Mouse (Mus musculus) heart, adult 2 months (tissue): Measurements from ENCODE around the gene Pex11b. TPM values are rescaled to one million over a fixed set of nuclear protein-coding genes. Genes with fewer than 3 reads are reported as not detected.

Source experiments
- DNase-seq, 2 experiments: peaks; one replicate each; pipeline ENCODE4 v3.0.0; 2021
- H3K27ac ChIP-seq: fragments of 200-600 bp; 2 replicates; pipeline ENCODE4 v1.8.1; 2022
- H3K27me3 ChIP-seq: fragments of 200-500 bp; 2 replicates; pipeline ENCODE4 v1.6.1; 2012; ENCODE audit warnings: mild to moderate bottlenecking, low read length, inconsistent platforms, mixed read lengths; ENCODE audit not compliant: control insufficient read depth, insufficient read depth
- H3K36me3 ChIP-seq: fragments of 200-500 bp; 2 replicates; pipeline ENCODE4 v1.6.1; 2012; ENCODE audit warnings: low read length, inconsistent platforms; ENCODE audit not compliant: control insufficient read depth, insufficient read depth
- H3K4me1 ChIP-seq: fragments of 200-500 bp; 2 replicates; pipeline ENCODE4 v1.6.1; 2011; ENCODE audit warnings: low read length; ENCODE audit not compliant: control insufficient read depth, insufficient read depth
- H3K4me3 ChIP-seq: fragments of 200-600 bp; 2 replicates; pipeline ENCODE4 v1.8.1; 2022
- H3K79me2 ChIP-seq: fragments of 200-500 bp; replicated peaks from 2 replicates; pipeline ENCODE4 v1.6.1; 2012; ENCODE audit warnings: mild to moderate bottlenecking, inconsistent platforms, low read length, moderate library complexity, mixed read lengths; ENCODE audit not compliant: control insufficient read depth, insufficient read depth
- H3K9ac ChIP-seq: fragments of 200-500 bp; 2 replicates; pipeline ENCODE4 v1.6.1; 2012; ENCODE audit warnings: low read depth, mild to moderate bottlenecking, control low read depth, inconsistent platforms, low read length, mixed read lengths
- CTCF ChIP-seq: fragments of 200-600 bp; IDR thresholded peaks from 2 replicates; pipeline ENCODE4 v1.8.1; 2022; ENCODE audit warnings: antibody characterized with exemption, mild to moderate bottlenecking, moderate library complexity
- EP300 ChIP-seq: fragments of 200-500 bp; IDR thresholded peaks from 2 replicates; pipeline ENCODE4 v1.6.1; 2011; ENCODE audit warnings: low read depth, low read length, control low read depth; ENCODE audit not compliant: insufficient read depth
- POLR2A ChIP-seq: fragments of 200-500 bp; IDR thresholded peaks from 2 replicates; pipeline ENCODE4 v1.6.1; 2011; ENCODE audit warnings: mild to moderate bottlenecking, low read depth, low read length, control low read depth; ENCODE audit not compliant: insufficient read depth
- WGBS: fragments of 180-500 bp; shearing (Covaris S2); methylation state at CpG from one replicate; pipeline ENCODE4 v1.1.7; 2018; 5-methylcytosine and 5-hydroxymethylcytosine counted together
- intact Hi-C: fragments of 180-260 bp; cut with DNase I; formaldehyde crosslinking; loops from one replicate; pipeline ENCODE4 v1.15.1; 2025
- polyA plus RNA-seq: library from polyadenylated mRNA; depleted of rRNA; stranded (reverse); fragments of >200 nt; gene quantifications from 2 replicates; pipeline ENCODE4 v1.2.3, GENCODE M21; 2012
- total RNA-seq, 2 experiments: library from RNA; stranded (reverse); gene quantifications; 2 replicates each; pipeline ENCODE4 v1.2.3; 2021

The Pex11b gene
- total and polyA plus RNA-seq, 3 experiments, result 32.2 to 41.3 (median 36.4) TPM

DNA sequence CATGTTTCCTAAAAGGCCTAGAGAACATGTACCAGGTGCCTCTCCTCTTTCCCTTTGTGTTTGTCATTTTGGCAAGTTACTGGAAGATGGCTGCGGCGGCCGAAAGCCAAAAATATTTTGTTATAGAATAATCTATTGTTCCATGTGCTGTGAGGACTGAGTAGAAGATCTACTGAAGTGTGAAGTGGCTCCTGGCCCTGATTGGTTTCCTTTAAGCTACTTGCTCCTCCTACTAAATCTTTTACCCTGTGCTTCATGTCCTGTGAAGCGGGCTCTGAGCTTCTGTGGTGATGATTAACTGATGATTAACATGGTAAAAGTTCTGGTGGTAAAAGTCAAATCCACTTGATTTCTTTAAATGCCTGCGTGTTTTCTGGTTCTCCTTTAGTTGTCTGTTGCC is 31.7 kb downstream of the Pex11b start:
- Histone ChIP-seq H3K27me3 (no peaks in the 10 kb centered on the region), H3K9ac (no peak overlapping the region), H3K4me3 (no peak overlapping the region), H3K4me1 (peaks cover 3% of the 10 kb centered on the region; the same call in 1 of the 2 replicates), H3K79me2 (no peaks in the 10 kb centered on the region), H3K36me3 (no peaks in the 10 kb centered on the region), H3K27ac (no peak overlapping the region)
- DNase-seq, result no peak
- TF ChIP-seq CTCF (no peak), EP300 (no peak), POLR2A (no peak)
- intact Hi-C loops, result loop anchor here (5.0 kb wide), 1 partner anchor 40 kb away; the partner anchor contains the start of gene Nudt17
- 89% methylated on average over 5 of the region's 5 CpGs for WGBS

DNA sequence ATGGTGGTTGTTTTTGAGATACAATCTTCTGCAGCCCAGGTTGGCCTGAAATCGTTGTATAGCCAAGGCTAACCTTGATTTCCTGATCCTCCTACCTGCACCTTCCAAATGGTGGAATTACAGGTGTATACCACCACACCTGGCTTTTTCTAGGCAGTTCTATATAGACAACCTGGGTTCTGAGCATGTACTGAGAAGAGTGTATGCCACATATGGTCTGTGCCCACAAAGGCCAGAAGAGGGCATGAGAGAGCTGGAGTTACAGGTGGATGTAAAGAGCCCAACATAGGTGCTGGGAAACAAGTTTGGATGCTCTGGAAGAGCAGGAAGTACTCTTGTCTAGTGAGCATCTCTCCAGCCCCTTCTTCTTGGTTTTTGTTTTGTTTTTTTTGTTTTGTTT is 32.1 kb downstream of the Pex11b start:
- 52% methylated on average over 1 of the region's 1 CpGs for WGBS
- Histone ChIP-seq H3K4me1 (peaks cover 3% of the 10 kb centered on the region; the same call in 1 of the 2 replicates), H3K27me3 (no peaks in the 10 kb centered on the region), H3K9ac (no peak overlapping the region), H3K79me2 (no peaks in the 10 kb centered on the region), H3K4me3 (no peak overlapping the region), H3K27ac (no peak overlapping the region), H3K36me3 (no peaks in the 10 kb centered on the region)
- DNase-seq, result no peak
- intact Hi-C loops, result loop anchor here (5.0 kb wide), 1 partner anchor 40 kb away; the partner anchor contains the start of gene Nudt17
- TF ChIP-seq EP300, result no peak
- no peak for TF ChIP-seq POLR2A
- TF ChIP-seq CTCF, result peak; percentile 58

DNA sequence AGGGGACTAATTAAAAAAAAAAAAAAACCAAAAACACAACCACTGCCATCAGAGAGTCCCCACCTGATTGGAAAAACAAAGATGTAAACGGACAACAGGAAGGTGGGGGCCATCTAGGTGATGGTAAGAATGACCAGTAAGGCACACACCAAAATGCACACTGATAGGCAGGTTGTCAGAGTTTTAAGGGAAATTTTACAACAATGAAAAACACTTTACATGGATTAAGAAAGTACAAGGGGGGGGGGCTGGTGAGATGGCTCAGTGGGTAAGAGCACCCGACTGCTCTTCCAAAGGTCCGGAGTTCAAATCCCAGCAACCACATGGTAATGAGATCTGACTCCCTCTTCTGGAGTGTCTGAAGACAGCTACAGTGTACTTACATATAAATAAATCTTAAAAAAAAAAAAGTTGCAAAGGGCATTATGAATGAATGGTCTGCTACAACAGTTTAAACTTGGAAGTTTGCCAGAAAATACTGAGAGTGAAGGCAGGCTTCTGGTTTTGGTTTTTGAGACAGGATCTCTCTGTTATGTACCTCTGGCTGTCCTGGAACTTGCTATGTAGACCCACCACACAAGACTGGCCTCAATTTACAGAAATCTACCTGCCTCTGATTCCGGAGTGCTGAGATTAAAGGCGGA is 33.4 kb downstream of the Pex11b start:
- H3K27me3 ChIP-seq, result no peaks in the 10 kb centered on the region
- DNase-seq, result no peak
- TF ChIP-seq EP300, result no peak
- TF ChIP-seq POLR2A, result no peak
- no peak for TF ChIP-seq CTCF
- no peak overlapping the region for H3K9ac ChIP-seq
- intact Hi-C loops, result loop anchor here (5.0 kb wide), 1 partner anchor 39 kb away; the partner anchor contains the start of gene Nudt17
- no peaks in the 10 kb centered on the region for H3K36me3 ChIP-seq
- peaks cover 3% of the 10 kb centered on the region; the same call in 1 of the 2 replicates for H3K4me1 ChIP-seq
- no peaks in the 10 kb centered on the region for H3K79me2 ChIP-seq
- H3K27ac ChIP-seq, result no peak overlapping the region
- WGBS, result 88% methylated on average over 5 of the region's 5 CpGs
- H3K4me3 ChIP-seq, result no peak overlapping the region

DNA sequence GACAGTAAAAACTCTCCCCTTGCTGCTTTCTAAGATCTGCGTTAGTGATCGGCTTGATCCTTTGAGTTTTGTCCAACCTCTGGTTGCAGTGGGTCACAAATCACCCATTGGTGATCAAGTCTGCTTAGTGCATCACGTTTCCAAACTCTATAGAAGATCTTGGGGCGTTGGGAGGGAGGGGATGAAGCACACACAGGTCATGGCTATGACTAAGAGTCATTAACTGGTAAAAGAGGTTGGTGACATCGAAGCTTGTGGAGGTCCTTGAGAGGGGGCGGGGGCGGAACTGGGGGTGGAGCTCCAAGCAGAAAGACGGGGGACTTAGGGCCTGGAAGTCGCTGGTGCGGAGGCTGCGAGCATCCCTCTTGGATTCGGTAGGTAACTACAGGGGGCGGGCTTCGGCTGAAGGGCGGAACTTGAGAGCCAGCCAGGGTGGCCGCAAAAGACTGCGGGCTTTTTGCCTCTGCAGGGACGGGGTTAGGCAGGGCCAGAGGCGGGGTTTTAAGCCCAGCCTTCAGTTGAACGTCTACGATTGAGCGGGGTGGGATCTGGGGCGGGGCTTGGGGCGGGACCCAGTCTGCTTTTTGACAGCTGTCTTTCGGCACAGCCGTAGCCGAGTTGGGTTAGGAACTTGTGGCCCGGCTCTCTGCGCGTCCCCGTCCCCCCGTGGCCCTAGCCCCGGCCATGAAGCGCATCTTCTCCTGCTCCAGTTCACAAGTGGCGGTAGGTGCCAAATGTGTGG is 34.7 kb downstream of the Pex11b start, which contains the start of gene Ankrd35:
Gene Ankrd35 (plus strand): TSS at position 405 of the 742 bp plus-strand sequence.
- Histone ChIP-seq H3K9ac (peak within 1 kb of the TSS; percentile 58), H3K79me2 (no peaks in the 10 kb centered on the region), H3K27me3 (no peaks in the 10 kb centered on the region), H3K4me1 (peaks cover 1% of the 10 kb centered on the region; the same call in 1 of the 2 replicates), H3K4me3 (peak within 1 kb of the TSS; percentile 53), H3K36me3 (no peaks in the 10 kb centered on the region), H3K27ac (peak within 1 kb of the TSS; percentile 3)
- DNase-seq, result peak; percentile 82 to 87
- 6% methylated on average over 35 of the region's 35 CpGs for WGBS
- no peak for TF ChIP-seq EP300
- TF ChIP-seq POLR2A, result no peak
- TF ChIP-seq CTCF, result peak; percentile 53
- intact Hi-C loops, result loop anchor here (5.0 kb wide), 1 partner anchor 37 kb away; the partner anchor contains the start of gene Nudt17

DNA sequence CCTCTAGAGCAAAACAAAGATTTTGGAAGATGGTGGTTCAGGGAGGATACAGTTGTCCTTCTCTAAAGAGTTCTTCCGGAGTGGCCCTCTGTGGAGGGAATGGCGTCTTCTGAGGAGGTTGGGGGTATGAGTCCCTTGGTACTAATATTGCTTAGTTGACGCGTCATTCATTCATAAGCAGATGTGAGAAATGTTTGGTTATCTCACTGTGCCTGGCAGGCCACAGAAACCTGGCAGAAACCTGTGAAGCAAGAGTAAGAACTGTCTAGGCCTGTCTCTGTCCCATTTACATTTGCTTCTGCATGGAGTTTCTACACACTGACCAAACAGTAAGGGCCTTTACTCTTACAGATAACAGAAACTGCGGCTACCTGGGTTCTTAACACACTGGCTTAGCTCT is 36.3 kb downstream of the Pex11b start:
- WGBS, result 97% methylated on average over 5 of the region's 5 CpGs
- no peaks in the 10 kb centered on the region for H3K79me2 ChIP-seq
- intact Hi-C loops, result no loop called here

More for the DNA sequence above, 36.3 kb downstream of the Pex11b start:
- DNase-seq, result no peak
- Histone ChIP-seq H3K36me3 (no peaks in the 10 kb centered on the region), H3K27ac (no peak overlapping the region), H3K4me1 (peaks cover 1% of the 10 kb centered on the region; the same call in 1 of the 2 replicates), H3K4me3 (no peak overlapping the region), H3K9ac (no peak overlapping the region), H3K27me3 (no peaks in the 10 kb centered on the region)
- no peak for TF ChIP-seq POLR2A
- no peak for TF ChIP-seq EP300
- TF ChIP-seq CTCF, result no peak
